Mouse (Mus musculus): Measurements from ENCODE around the gene Lrp8.

DNA sequence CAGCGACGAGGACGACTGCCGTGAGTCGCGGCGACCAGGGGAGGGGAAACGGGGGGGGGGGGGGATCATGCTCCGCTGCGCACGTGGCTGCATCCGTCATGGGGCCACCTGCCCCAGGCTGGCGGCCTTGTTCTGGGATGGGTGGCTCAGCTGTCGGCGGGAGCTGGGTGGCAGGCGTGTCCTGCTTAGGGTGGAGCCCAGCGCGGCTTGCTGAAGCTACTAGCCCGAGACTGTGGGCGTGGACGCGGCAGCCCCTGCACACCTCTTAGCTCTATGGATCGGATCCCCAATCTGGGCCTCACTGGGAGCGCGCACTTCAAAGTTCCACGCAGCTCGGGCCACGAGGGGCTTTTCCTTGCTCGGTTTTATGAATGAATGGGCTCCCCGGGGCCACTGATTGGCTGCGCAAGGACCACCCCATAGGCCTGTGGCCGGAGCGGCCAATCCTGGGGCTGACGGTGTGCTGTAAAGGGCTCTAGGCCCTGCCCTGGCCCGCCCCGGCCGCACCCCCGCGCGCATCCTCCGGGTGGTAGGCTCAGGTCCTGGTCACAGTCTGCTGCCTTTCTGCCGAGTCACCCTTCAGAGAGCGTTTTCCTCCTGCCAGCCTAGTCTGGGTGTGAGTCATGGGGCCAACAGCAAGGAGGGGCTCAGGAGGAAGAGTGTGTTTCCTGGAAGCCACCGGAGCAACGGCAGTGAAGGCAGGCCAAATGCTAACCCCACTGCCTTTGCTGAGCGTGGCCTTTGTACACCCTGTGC, 1.5 kb downstream of the Lrp8 start:
- no peak for TF ChIP-seq CTCF (IDR thresholded peaks at IDR 0.05)
- no peak for TF ChIP-seq POLR2A (IDR thresholded peaks at IDR 0.05; ENCODE audit: insufficient read depth, low read depth, low read length)
- no peak for TF ChIP-seq EP300 (IDR thresholded peaks at IDR 0.05; ENCODE audit: insufficient read depth, low read depth, low read length)
